Mouse (Mus musculus) neutrophil, adult 5-6 weeks (primary cell): ENCODE results near the gene Prpf18. TPM values are rescaled to one million over a fixed set of nuclear protein-coding genes. Genes with fewer than 3 reads are reported as not detected.
"Not testable (repeated sequence)": the region's sequence is repeated elsewhere in the genome, so short reads cannot be mapped to it uniquely, and the experiment has no call there.

ENCODE experiments used
- ATAC-seq: fragments of 151-379, 151-347 bp; 2 replicates; pipeline ENCODE4 v1.8.0; 2017; ENCODE audit warnings: mild to moderate bottlenecking, moderate TSS enrichment; ENCODE audit not compliant: insufficient number of reproducible peaks, poor library complexity, low FRiP score, severe bottlenecking; ENCODE audit errors: extremely low read depth
- total RNA-seq: library from RNA; stranded (forward); fragments of 200-1000 nt; gene quantifications from 2 replicates; pipeline ENCODE4 v1.2.3, GENCODE M21; 2017

The Prpf18 gene
- total RNA-seq, 1 experiment from 2014 or later = 88.8 TPM

- not testable (repeated sequence) for ATAC-seq
Measured at GRCm38 (mm10) chr2:4619126-4619525, 32.8 kb downstream of the Prpf18 start.

- ATAC-seq = no peak
Measured at GRCm38 (mm10) chr2:4616995-4617394, 34.9 kb downstream of the Prpf18 start.

- ATAC-seq = no peak
Measured at GRCm38 (mm10) chr2:4615014-4615546, 36.8 kb downstream of the Prpf18 start.

GRCm38 (mm10) chr2:4614276-4614929, 37.5 kb downstream of the Prpf18 start:
- not testable (repeated sequence) for ATAC-seq

GRCm38 (mm10) chr2:4611704-4612103, 40.2 kb downstream of the Prpf18 start:
- no peak for ATAC-seq

GRCm38 (mm10) chr2:4611295-4611694, 40.6 kb downstream of the Prpf18 start:
- no peak for ATAC-seq

- no peak for ATAC-seq
Measured at GRCm38 (mm10) chr2:4609433-4609832, 42.5 kb downstream of the Prpf18 start.

GRCm38 (mm10) chr2:4608253-4608652, 43.7 kb downstream of the Prpf18 start:
- no peak for ATAC-seq

GRCm38 (mm10) chr2:4606559-4606958, 45.4 kb downstream of the Prpf18 start:
- ATAC-seq = no peak

GRCm38 (mm10) chr2:4603361-4603945, 48.5 kb downstream of the Prpf18 start:
- ATAC-seq = no peak

- no peak for ATAC-seq
Measured at GRCm38 (mm10) chr2:4601034-4601890, 50.7 kb downstream of the Prpf18 start.

- ATAC-seq = no peak
Measured at GRCm38 (mm10) chr2:4596992-4597391, 54.9 kb downstream of the Prpf18 start.

- ATAC-seq = no peak
Measured at GRCm38 (mm10) chr2:4593878-4594387, 58.0 kb downstream of the Prpf18 start.

GRCm38 (mm10) chr2:4593433-4593832, 58.5 kb downstream of the Prpf18 start:
- ATAC-seq = no peak

- no peak for ATAC-seq
Measured at GRCm38 (mm10) chr2:4592666-4593065, 59.2 kb downstream of the Prpf18 start.

- ATAC-seq = no peak
Measured at GRCm38 (mm10) chr2:4591647-4592046, 60.3 kb downstream of the Prpf18 start.

- no peak for ATAC-seq
Measured at GRCm38 (mm10) chr2:4587685-4588409, 64.1 kb downstream of the Prpf18 start.

- ATAC-seq = no peak
Measured at GRCm38 (mm10) chr2:4586245-4586644, 65.7 kb downstream of the Prpf18 start.

GRCm38 (mm10) chr2:4584252-4584651, 67.7 kb downstream of the Prpf18 start:
- no peak for ATAC-seq
